Mouse (Mus musculus): ENCODE data around the gene Nmt1.

- TF ChIP-seq TAL1 (conservative IDR thresholded peaks at IDR 0.05; ENCODE audit: low read depth, low read length), result no peak
- TF ChIP-seq CTCF (IDR thresholded peaks at IDR 0.05; ENCODE audit: low read depth, low read length), result no peak
- TF ChIP-seq GATA2 (IDR thresholded peaks at IDR 0.05; ENCODE audit: borderline replicate concordance, low read depth, low read length), result no peak
Measured at GRCm38 (mm10) chr11:103066191-103067050, 38.4 kb downstream of the Nmt1 start.

Data from G1E (cell line).